Comparison of ENCODE assay signal across 17 mouse cellular contexts in the genomic region with DNA sequence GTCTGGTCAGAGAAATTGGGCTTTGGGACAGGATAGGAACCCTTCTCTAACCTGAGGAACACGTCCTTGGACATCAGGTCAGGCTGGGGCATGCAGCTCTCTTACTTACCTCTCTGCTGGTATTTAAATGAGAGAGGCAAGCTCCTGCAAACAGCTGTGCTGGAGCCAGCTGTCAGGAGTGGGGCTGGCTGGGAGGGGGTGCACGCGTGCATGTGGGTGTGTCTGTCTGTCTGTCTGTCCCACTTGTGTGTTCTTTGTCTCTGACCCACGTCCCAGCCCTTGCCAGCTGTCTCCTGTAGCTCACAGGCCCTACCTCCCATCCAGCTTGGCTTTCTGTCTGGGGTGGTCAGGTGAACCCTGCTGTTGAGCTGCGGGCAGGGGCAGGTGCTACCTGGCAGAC.
A peak's percentile ranks its signal among the peaks of the same experiment; 100 is the strongest.
DNase-seq lines count a peak whose midpoint lies in the region; ATAC-seq and TF ChIP-seq lines count a peak whose summit lies in the region.
"Had no signal": no experiment of that assay in that cellular context is flagged by ENCODE, and none has a peak within 500 bp of the region (broad histone marks: within the 10 kb centered on the region; RNA-seq: fewer than 3 reads in every experiment).

No protein-coding gene starts in this region.

- 0 out of 2 replicates have a peak overlapping the region, but pooled peaks have one; percentile 5 for H3K9ac ChIP-seq in heart, embryonic 13.5 days
- H3K9ac ChIP-seq in lung, embryonic 15.5 days: no peak overlapping the region
- no peak overlapping the region for H3K9ac ChIP-seq in limb, embryonic 13.5 days
- H3K9ac ChIP-seq: midbrain, embryonic 15.5 days; neural tube, embryonic 12.5 days had no signal

- no peak overlapping the region for H3K27ac ChIP-seq in heart, embryonic 13.5 days (replicated peaks)
- H3K27ac ChIP-seq in lung, embryonic 15.5 days: 0 out of 2 replicates have a peak overlapping the region, but pooled peaks have one; percentile 26
- peak overlapping the region; percentile 28; the same call in 1 of the 2 replicates for H3K27ac ChIP-seq in limb, embryonic 13.5 days
- H3K27ac ChIP-seq: intestine, embryonic 15.5 days; macrophage; midbrain, embryonic 15.5 days; neural tube, embryonic 12.5 days had no signal

- H3K27me3 ChIP-seq in heart, embryonic 13.5 days (replicated peaks): peaks cover 34% of the 10 kb centered on the region
- H3K27me3 ChIP-seq in lung, embryonic 15.5 days: no peaks in the 10 kb centered on the region
- H3K27me3 ChIP-seq in limb, embryonic 13.5 days: no peaks in the 10 kb centered on the region
- H3K27me3 ChIP-seq: intestine, embryonic 15.5 days; midbrain, embryonic 15.5 days; neural tube, embryonic 12.5 days had no signal

- 64% methylated on average over 5 of the region's 5 CpGs for WGBS in heart, embryonic 13.5 days
- WGBS in lung, embryonic 15.5 days: 69% methylated on average over 5 of the region's 5 CpGs
- 55% methylated on average over 5 of the region's 5 CpGs for WGBS in lung, adult 2 months
- WGBS in limb, embryonic 13.5 days: 56% methylated on average over 5 of the region's 5 CpGs

- H3K4me3 ChIP-seq in heart, embryonic 13.5 days: no peak overlapping the region
- no peak overlapping the region for H3K4me3 ChIP-seq in lung, embryonic 15.5 days
- H3K4me3 ChIP-seq in lung, adult 2 months (replicated peaks; ENCODE audit: extremely low read depth, low read depth, low read length): no peak overlapping the region
- no peak overlapping the region for H3K4me3 ChIP-seq in limb, embryonic 13.5 days
- H3K4me3 ChIP-seq: intestine, embryonic 15.5 days; midbrain, embryonic 15.5 days; neural tube, embryonic 12.5 days had no signal

- DNase-seq in heart, adult 9 months (ENCODE audit: low spot score in 2 of 2): no peak
- DNase-seq in lung, adult 2 months: no peak
- peak; percentile 46 for DNase-seq in thymus, postnatal 25 days
- no peak for DNase-seq in cerebellum, postnatal 36 days
- DNase-seq: B cell, adult 2 months; cerebellum, adult 8-10 months; left cerebral cortex, postnatal 4 days; lung, adult 18-20 months had no signal

- H3K36me3 ChIP-seq in heart, embryonic 13.5 days: no peaks in the 10 kb centered on the region
- no peaks in the 10 kb centered on the region for H3K36me3 ChIP-seq in lung, embryonic 15.5 days
- H3K36me3 ChIP-seq in limb, embryonic 13.5 days: peaks cover 8% of the 10 kb centered on the region
- H3K36me3 ChIP-seq: intestine, embryonic 15.5 days; midbrain, embryonic 15.5 days; neural tube, embryonic 12.5 days had no signal

- peaks cover 73% of the 10 kb centered on the region for H3K4me1 ChIP-seq in heart, embryonic 13.5 days
- peaks cover 91% of the 10 kb centered on the region for H3K4me1 ChIP-seq in lung, embryonic 15.5 days
- peaks cover 16% of the 10 kb centered on the region for H3K4me1 ChIP-seq in lung, adult 2 months (ENCODE audit: control insufficient read depth, insufficient read depth, low read length)
- H3K4me1 ChIP-seq in limb, embryonic 13.5 days: peaks cover 95% of the 10 kb centered on the region

- no peak for ATAC-seq in heart, embryonic 13.5 days (ENCODE audit: extremely low read depth, insufficient number of reproducible peaks, low FRiP score, low TSS enrichment)
- ATAC-seq in lung, embryonic 15.5 days (ENCODE audit: borderline replicate concordance, extremely low read depth, low FRiP score, low TSS enrichment): no peak
- no peak for ATAC-seq in limb, embryonic 13.5 days (ENCODE audit: low FRiP score, low read depth)
- no peak for ATAC-seq in megakaryocyte, adult 5-6 weeks (ENCODE audit: poor library complexity, severe bottlenecking)
- ATAC-seq: forebrain, embryonic 14.5 days; intestine, embryonic 15.5 days; midbrain, embryonic 15.5 days had no signal

- TF ChIP-seq POLR2A in lung, adult 2 months (IDR thresholded peaks at IDR 0.05; ENCODE audit: borderline replicate concordance, extremely low read depth, low read depth, low read length): no peak

- no peak for TF ChIP-seq CTCF in lung, adult 2 months (IDR thresholded peaks at IDR 0.05; ENCODE audit: insufficient read depth, low read length)

- no peaks in the 10 kb centered on the region for H3K9me3 ChIP-seq in heart, embryonic 13.5 days
- no peaks in the 10 kb centered on the region for H3K9me3 ChIP-seq in lung, embryonic 15.5 days
- H3K9me3 ChIP-seq in limb, embryonic 13.5 days: no peaks in the 10 kb centered on the region
- H3K9me3 ChIP-seq: intestine, embryonic 15.5 days; midbrain, embryonic 15.5 days; neural tube, embryonic 12.5 days had no signal

- no peak overlapping the region for H3K4me2 ChIP-seq in heart, embryonic 13.5 days
- no peak overlapping the region for H3K4me2 ChIP-seq in lung, embryonic 15.5 days
- H3K4me2 ChIP-seq in limb, embryonic 13.5 days (replicated peaks): 0 out of 2 replicates have a peak overlapping the region, but pooled peaks have one; percentile 3
- H3K4me2 ChIP-seq: intestine, embryonic 15.5 days; midbrain, embryonic 15.5 days; neural tube, embryonic 12.5 days had no signal
